Mouse (Mus musculus) megakaryocyte-erythroid progenitor cell, adult 5-6 weeks (primary cell): ENCODE measurements at regions not wholly inside any gene's neighbourhood (a gene's known extent, or its start where the extent isn't known, plus 50 kb on each side); places are given as distances from the start of the nearest gene placed in this dataset.

Source experiments
- ATAC-seq: replicated peaks from 2 replicates; pipeline ENCODE4 v1.8.0; 2016; ENCODE audit warnings: mild to moderate bottlenecking, inconsistent platforms; ENCODE audit not compliant: severe bottlenecking, poor library complexity, low FRiP score, low TSS enrichment

DNA sequence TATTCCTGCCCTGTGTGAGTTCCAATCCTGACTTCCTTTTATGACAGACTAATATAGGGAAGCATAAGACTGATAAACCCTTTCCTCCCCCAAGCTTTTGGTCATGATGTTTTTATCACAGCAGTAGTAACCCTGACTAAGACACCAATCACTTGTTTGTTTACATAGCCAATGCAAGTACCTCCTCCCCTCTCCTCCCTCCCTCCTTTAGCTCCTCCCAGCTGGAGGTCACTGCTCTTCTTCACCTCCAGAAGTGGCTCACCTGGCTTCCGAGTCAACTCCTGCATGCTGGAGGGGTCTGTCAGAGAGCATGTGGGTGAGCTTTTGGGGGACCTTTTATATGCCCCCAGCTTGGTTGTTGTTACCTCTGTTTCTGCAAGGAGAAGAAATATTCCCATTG, 67.3 kb upstream of the Vps8 start:
- no peak for ATAC-seq

DNA sequence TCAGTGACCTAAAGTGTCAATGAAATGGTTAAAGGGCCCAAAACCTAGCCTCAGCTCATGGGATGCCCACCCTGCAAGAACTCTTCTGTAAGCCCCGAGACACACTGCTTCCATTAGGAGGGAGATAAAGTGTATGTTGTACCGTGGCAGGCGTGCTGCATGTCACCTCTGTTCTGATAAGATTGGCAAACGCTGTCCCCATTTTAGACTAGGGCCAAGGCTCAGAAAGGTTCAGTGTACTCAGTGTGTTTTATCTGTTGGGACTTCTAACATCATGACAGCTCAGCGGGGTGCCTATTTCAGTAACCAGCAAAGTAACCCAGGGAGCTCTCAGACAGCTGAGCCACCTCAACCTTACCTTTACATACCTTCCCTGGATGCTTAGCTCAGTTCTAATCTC, 65.5 kb upstream of the Vps8 start:
- ATAC-seq, result peak; percentile 81

GRCm38 (mm10) chr16:21358313-21358920, 64.5 kb upstream of the Vps8 start:
- ATAC-seq, result peak; percentile 36; the same call in 1 of the 2 replicates

- peak; percentile 92 for ATAC-seq
These were observed 63.5 kb upstream of the Vps8 start for GRCm38 (mm10) chr16:21359459-21359858.

- ATAC-seq, result no peak
These were observed 61.5 kb upstream of the Vps8 start for GRCm38 (mm10) chr16:21361406-21361805.

DNA sequence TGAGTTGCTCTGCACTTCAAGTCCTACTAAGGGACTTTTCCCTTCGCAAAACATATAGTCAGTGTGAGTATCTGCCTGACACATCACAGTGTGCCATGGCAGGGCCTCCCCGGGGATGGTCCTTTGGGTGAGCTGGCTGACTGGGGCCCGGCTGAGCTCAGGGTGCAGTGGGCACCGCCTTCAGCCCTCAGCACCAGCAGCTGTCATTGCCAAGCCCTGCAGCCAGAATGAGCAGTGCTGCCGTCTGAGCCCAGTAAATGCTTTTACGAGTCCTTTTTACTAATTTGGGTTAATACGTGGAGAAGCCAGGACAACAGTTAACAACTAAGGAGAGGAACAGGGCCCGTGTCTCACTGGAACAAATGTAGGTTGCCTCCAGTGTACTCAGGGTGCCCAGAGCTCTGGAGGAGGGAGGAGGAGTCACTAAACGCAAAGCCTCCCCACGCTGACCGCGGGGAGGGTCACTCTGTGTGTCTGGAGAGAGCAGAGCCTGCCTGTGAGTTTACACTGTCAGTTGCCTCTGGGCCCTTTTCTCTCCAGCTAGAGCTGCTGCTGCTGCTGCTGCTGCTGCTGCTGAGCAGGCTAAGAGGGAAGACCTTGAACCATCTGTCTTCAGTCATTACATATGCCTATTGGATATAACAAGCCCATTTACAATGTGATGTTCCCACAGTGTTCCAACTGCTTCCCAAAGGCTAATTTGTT, 60.1 kb upstream of the Vps8 start:
- ATAC-seq, result no peak

- ATAC-seq, result peak; percentile 33; the same call in 1 of the 2 replicates
These were observed 58.0 kb upstream of the Vps8 start for GRCm38 (mm10) chr16:21364885-21365284.

DNA sequence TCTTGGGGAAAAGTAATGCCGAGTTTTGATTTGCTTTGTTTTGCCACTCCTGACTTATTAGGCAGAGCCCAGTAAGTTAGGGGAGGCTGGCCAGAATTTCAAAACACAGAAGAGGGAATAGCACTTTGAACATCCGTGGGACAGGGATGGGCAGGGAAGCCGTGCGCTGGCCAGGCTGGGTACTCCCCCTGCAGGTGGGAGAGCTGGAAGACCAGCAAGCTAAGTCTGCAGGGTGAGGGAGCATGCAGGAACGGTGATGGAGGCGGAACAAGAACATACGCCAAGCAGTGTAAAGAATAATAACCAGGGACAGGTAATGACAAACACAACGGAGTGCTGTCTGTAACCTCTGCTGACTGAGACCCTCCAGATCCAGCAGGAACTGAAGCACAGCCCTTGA, 55.5 kb upstream of the Vps8 start:
- no peak for ATAC-seq

DNA sequence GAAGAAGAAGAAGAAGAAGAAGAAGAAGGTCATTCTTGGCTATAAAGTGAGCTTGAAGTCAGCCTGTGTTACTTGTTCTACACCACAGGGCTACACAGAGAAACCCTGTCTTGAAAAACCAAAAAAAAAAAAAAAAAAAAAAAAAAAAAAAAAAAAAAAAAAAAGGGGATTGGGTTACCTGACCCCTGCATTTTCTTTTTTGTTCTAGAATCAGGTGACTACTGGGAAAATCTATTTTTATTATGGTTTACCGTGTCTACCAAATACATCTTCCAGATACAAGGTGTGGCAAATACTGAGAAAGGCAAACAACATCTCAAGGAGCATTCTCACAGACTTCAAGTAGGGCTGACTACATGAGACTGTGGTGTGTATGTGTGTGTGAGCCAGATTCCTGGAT, 54.1 kb upstream of the Vps8 start:
- no peak for ATAC-seq

DNA sequence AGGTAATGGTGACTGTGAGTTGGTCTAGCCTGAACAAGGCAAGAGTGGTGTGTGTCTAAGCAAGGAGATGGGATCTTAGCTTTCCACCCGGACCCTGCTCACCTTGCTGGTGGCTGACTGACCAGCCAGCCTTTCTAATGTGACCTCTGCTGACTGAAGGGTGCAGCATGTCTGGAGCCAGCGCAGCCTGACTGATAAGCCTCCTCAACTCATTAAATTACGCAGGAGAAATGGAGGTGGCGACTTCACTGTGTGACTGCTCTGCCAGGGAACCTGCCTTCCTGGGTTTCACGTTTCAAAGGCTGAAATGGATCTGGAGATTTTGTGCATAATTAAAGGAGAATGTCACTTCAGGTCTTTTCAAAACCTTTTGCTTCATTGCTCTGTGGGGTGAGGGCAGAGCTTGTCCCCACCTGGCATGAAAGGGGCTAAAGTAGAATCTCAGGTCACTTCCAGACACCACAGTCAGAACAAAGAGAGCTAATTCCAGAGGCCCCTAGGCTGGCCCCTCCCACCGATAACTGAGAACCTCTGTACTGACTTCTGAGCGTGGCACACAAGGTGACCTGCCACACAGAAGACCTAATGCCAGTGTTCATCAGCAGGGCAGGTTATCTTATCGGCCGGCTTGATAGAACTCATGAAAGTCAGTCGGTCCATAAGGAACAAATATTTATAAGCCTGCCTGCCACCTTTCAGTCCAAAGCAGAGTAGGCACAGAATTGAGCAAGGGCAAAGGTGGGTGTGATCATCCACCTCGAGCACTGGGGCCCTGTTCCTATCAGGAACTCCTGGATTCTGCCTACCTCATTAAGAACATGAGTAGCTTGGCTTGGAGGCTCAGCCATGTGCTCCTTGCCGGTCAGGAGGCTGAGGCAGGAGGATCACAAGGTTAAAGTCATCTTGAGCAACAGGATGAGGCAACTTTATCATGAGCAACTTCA, 53.1 kb upstream of the Vps8 start:
- no peak for ATAC-seq
